Mouse (Mus musculus): ENCODE results near the gene Tep1. TPM values are rescaled to one million over a fixed set of nuclear protein-coding genes. Genes with fewer than 3 reads are reported as not detected.

Tep1 gene
- polyA plus RNA-seq, 1 experiment from 2014 or later = 8.3 TPM

DNA sequence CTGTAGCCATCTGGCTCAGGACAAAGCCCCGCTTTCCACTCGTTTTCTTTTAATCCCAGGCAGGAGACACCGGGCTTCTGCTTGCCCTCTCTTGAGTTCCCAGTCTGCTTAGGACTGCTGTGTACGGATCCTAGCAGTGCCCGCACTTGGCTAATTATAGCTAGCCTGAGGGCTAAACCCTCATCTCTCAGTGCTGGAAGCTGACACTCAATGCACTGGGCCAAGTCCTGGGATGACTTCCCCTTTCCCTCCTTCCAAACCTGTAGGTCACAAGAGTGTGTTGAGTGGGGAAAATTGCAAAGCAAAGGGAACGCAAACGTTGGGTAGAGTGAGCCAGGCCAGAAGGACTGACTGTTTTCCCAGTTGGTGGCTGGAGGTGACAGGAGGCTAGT lies 27.0 kb upstream of the Tep1 start, which contains the start of gene Klhl33:
Gene Klhl33, minus strand, starts transcription at position 134 of the 392 bp plus-strand sequence.
- H3K27ac ChIP-seq (replicated peaks in 1 of 2; ENCODE audit: control insufficient read depth in 1 of 2, insufficient read depth in 1 of 2, low read depth in 2 of 2, low read length in 2 of 2) = no peak within 1 kb of the TSS
- H3K4me3 ChIP-seq (ENCODE audit: control insufficient read depth in 1 of 2, insufficient read depth in 1 of 2, low read depth in 1 of 2, low read length in 2 of 2) = peak within 1 kb of the TSS; percentile 44 to 45

DNA sequence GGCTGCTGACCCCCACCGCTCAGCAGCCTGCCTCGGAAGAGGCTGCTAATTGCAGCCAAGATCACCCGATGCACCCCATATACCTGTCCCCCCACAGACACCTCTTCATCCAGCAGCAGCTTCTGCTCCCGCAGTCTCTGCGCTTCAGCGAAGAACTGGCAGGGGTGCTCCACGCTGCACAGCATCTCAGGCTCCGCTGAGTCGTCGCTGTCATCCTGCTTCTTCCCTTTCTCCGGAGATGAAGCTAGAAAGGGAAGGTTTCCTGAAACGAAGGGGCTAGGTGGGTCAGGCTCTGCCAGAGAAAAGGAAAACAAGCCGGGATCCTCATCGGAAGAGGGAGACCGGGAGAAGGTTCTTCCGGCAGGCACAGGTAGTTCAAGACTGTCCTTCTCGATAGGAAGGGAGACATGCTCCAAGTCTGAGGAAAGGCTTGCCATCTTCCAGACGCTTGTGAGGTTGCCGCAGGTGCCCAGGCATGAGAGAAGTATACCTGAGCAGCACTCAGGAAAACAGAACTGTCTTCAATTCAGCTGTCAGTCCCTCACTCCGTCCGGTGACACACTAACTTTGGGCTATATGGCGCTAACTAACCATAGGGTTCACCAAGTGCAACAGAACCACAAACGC lies 26.5 kb upstream of the Tep1 start:
- H3K9me3 ChIP-seq (ENCODE audit: control insufficient read depth, low read length) = no peaks in the 10 kb centered on the region
- no peak for ATAC-seq (ENCODE audit: insufficient number of reproducible peaks, insufficient read depth, low FRiP score, low read depth)
- peaks cover 9 to 11% of the 10 kb centered on the region in 2 experiments; a peak in 3 of 4 replicates for H3K4me1 ChIP-seq (ENCODE audit: control insufficient read depth in 2 of 2, insufficient read depth in 2 of 2, low read length in 2 of 2)
- H3K27me3 ChIP-seq (ENCODE audit: control insufficient read depth, insufficient read depth, low read length) = peaks cover 11% of the 10 kb centered on the region
- no peak overlapping the region for H3K27ac ChIP-seq (replicated peaks in 1 of 2; ENCODE audit: control insufficient read depth in 1 of 2, insufficient read depth in 1 of 2, low read depth in 2 of 2, low read length in 2 of 2)
- WGBS = 18% methylated on average over 23 of the region's 23 CpGs
- no peaks in the 10 kb centered on the region for H3K36me3 ChIP-seq (ENCODE audit: control insufficient read depth, insufficient read depth, low read length)
- H3K4me3 ChIP-seq (ENCODE audit: control insufficient read depth in 1 of 2, insufficient read depth in 1 of 2, low read depth in 1 of 2, low read length in 2 of 2) = peak overlapping the region; percentile 44 to 45
- H3K9ac ChIP-seq (ENCODE audit: low read length) = peak overlapping the region; percentile 58
- peak overlapping the region; percentile 92 for H3K4me2 ChIP-seq (ENCODE audit: low read length)

More for the DNA sequence above, 27.0 kb upstream of the Tep1 start, which contains the start of gene Klhl33:
- 27% methylated on average over 7 of the region's 7 CpGs for WGBS
- Histone ChIP-seq H3K9ac (ENCODE audit: low read length) (peak within 1 kb of the TSS; percentile 58), H3K4me2 (ENCODE audit: low read length) (peak within 1 kb of the TSS; percentile 92), H3K36me3 (ENCODE audit: control insufficient read depth, insufficient read depth, low read length) (no peaks in the 10 kb centered on the region), H3K27me3 (ENCODE audit: control insufficient read depth, insufficient read depth, low read length) (peaks cover 11% of the 10 kb centered on the region), H3K9me3 (ENCODE audit: control insufficient read depth, low read length) (no peaks in the 10 kb centered on the region), H3K4me1 (ENCODE audit: control insufficient read depth in 2 of 2, insufficient read depth in 2 of 2, low read length in 2 of 2) (peaks cover 9 to 11% of the 10 kb centered on the region in 2 experiments; a peak in 3 of 4 replicates)
- no peak for ATAC-seq (ENCODE audit: insufficient number of reproducible peaks, insufficient read depth, low FRiP score, low read depth)

GRCm38 (mm10) chr14:50895985-50896746 lies 25.8 kb upstream of the Tep1 start:
- no peak overlapping the region for H3K27ac ChIP-seq (replicated peaks in 1 of 2; ENCODE audit: control insufficient read depth in 1 of 2, insufficient read depth in 1 of 2, low read depth in 2 of 2, low read length in 2 of 2)
- H3K9ac ChIP-seq (ENCODE audit: low read length) = peak overlapping the region; percentile 58
- H3K4me1 ChIP-seq (ENCODE audit: control insufficient read depth in 2 of 2, insufficient read depth in 2 of 2, low read length in 2 of 2) = peaks cover 9 to 11% of the 10 kb centered on the region in 2 experiments; a peak in 3 of 4 replicates
- H3K9me3 ChIP-seq (ENCODE audit: control insufficient read depth, low read length) = no peaks in the 10 kb centered on the region
- 14% methylated on average over 19 of the region's 19 CpGs for WGBS
- no peaks in the 10 kb centered on the region for H3K36me3 ChIP-seq (ENCODE audit: control insufficient read depth, insufficient read depth, low read length)
- peak overlapping the region; percentile 92 for H3K4me2 ChIP-seq (ENCODE audit: low read length)
- ATAC-seq (ENCODE audit: insufficient number of reproducible peaks, insufficient read depth, low FRiP score, low read depth) = no peak; the same call in 1 of the 2 replicates
- H3K4me3 ChIP-seq (ENCODE audit: control insufficient read depth in 1 of 2, insufficient read depth in 1 of 2, low read depth in 1 of 2, low read length in 2 of 2) = peak overlapping the region; percentile 44 to 45
- peaks cover 11% of the 10 kb centered on the region for H3K27me3 ChIP-seq (ENCODE audit: control insufficient read depth, insufficient read depth, low read length)

- no peak overlapping the region for H3K9ac ChIP-seq (ENCODE audit: low read length)
Observed at GRCm38 (mm10) chr14:50895407-50895806, 25.0 kb upstream of the Tep1 start.

DNA sequence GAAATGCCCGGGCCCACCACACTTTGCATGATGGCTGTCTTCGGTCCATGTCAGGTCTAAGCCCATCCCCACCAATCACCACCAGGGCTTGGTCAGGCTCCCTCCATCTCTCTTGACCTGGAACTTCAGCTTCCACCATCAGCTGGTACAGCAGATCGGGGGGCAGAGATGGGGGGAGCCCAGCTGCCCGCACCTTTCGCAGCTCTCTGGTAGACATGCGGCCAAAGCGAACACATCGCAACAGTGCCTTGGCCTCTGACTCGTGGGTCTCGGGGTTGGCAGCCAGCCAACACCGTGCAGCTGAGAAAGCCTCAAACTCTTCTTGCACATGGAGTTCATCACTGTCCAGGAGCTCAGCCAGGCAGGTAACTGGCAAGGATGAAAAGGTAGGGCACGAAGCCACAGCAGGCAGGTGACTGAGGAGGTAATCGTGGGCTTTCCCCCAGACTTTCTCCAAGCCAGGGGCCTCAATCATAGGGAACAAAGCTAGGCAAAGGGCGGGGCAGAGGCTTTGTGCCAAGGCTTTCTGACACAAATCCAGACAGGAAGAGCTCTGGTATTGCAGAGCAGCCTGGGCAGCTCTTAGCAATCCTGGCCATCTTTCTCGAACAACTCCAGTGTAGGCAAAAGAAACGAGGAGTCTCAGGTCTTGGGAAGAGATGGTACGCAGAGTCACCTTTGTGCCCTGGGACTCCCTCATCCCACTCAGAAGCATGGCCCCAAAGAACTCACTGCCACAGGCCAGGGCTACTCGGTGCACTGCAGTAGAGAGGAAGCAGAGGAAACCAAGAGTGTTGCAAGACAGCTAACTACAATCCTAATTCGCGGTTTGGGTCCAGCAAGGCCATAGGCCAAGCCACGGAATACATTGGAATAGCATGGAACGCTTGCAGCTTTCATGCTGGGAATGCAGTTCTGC lies 22.4 kb upstream of the Tep1 start:
- WGBS = 75% methylated on average over 22 of the region's 22 CpGs
- H3K4me3 ChIP-seq (ENCODE audit: control insufficient read depth in 1 of 2, insufficient read depth in 1 of 2, low read depth in 1 of 2, low read length in 2 of 2) = no peak overlapping the region
- ATAC-seq (ENCODE audit: insufficient number of reproducible peaks, insufficient read depth, low FRiP score, low read depth) = no peak

More at GRCm38 (mm10) chr14:50895407-50895806, 25.0 kb upstream of the Tep1 start:
- Histone ChIP-seq H3K36me3 (ENCODE audit: control insufficient read depth, insufficient read depth, low read length) (no peaks in the 10 kb centered on the region), H3K4me1 (ENCODE audit: control insufficient read depth in 2 of 2, insufficient read depth in 2 of 2, low read length in 2 of 2) (peaks cover 9 to 11% of the 10 kb centered on the region in 2 experiments; a peak in 3 of 4 replicates), H3K27ac (replicated peaks in 1 of 2; ENCODE audit: control insufficient read depth in 1 of 2, insufficient read depth in 1 of 2, low read depth in 2 of 2, low read length in 2 of 2) (no peak overlapping the region), H3K4me2 (ENCODE audit: low read length) (no peak overlapping the region), H3K4me3 (ENCODE audit: control insufficient read depth in 1 of 2, insufficient read depth in 1 of 2, low read depth in 1 of 2, low read length in 2 of 2) (no peak overlapping the region), H3K27me3 (ENCODE audit: control insufficient read depth, insufficient read depth, low read length) (peaks cover 11% of the 10 kb centered on the region), H3K9me3 (ENCODE audit: control insufficient read depth, low read length) (no peaks in the 10 kb centered on the region)
- ATAC-seq (ENCODE audit: insufficient number of reproducible peaks, insufficient read depth, low FRiP score, low read depth) = no peak

DNA sequence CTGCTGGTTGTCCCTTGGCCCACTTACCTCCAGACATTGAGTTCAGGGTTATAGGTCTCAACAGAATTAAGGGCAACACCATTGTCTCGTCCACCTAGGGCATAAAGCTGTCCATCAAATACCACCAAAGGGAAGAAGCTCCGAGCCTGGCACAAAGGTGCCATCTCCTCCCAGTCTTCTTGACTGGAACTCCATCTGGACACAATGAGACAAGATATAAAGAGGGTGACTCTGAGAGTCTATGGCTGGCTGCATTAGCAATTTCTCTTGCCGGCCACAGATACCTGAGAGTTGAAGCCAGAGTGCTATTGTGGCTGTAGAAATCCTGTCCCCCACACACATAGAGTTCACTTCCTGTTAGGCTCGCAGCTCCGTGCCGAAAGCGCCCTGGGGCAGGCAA lies 21.7 kb upstream of the Tep1 start:
- WGBS = 77% methylated on average over 7 of the region's 7 CpGs

More for the DNA sequence above, 22.4 kb upstream of the Tep1 start:
- Histone ChIP-seq H3K4me1 (ENCODE audit: control insufficient read depth in 2 of 2, insufficient read depth in 2 of 2, low read length in 2 of 2) (peaks cover 9 to 11% of the 10 kb centered on the region in 2 experiments; a peak in 3 of 4 replicates), H3K27ac (replicated peaks in 1 of 2; ENCODE audit: control insufficient read depth in 1 of 2, insufficient read depth in 1 of 2, low read depth in 2 of 2, low read length in 2 of 2) (no peak overlapping the region), H3K27me3 (ENCODE audit: control insufficient read depth, insufficient read depth, low read length) (peaks cover 11% of the 10 kb centered on the region), H3K4me2 (ENCODE audit: low read length) (no peak overlapping the region), H3K9ac (ENCODE audit: low read length) (no peak overlapping the region), H3K9me3 (ENCODE audit: control insufficient read depth, low read length) (no peaks in the 10 kb centered on the region), H3K36me3 (ENCODE audit: control insufficient read depth, insufficient read depth, low read length) (no peaks in the 10 kb centered on the region)

GRCm38 (mm10) chr14:50891621-50892020 lies 21.3 kb upstream of the Tep1 start:
- no peak for ATAC-seq (ENCODE audit: insufficient number of reproducible peaks, insufficient read depth, low FRiP score, low read depth)
- Histone ChIP-seq H3K4me3 (ENCODE audit: control insufficient read depth in 1 of 2, insufficient read depth in 1 of 2, low read depth in 1 of 2, low read length in 2 of 2) (no peak overlapping the region), H3K4me1 (ENCODE audit: control insufficient read depth in 2 of 2, insufficient read depth in 2 of 2, low read length in 2 of 2) (peaks cover 7 to 9% of the 10 kb centered on the region in 2 experiments; a peak in 3 of 4 replicates), H3K27ac (replicated peaks in 1 of 2; ENCODE audit: control insufficient read depth in 1 of 2, insufficient read depth in 1 of 2, low read depth in 2 of 2, low read length in 2 of 2) (no peak overlapping the region), H3K9me3 (ENCODE audit: control insufficient read depth, low read length) (no peaks in the 10 kb centered on the region), H3K4me2 (ENCODE audit: low read length) (no peak overlapping the region), H3K9ac (ENCODE audit: low read length) (no peak overlapping the region), H3K36me3 (ENCODE audit: control insufficient read depth, insufficient read depth, low read length) (no peaks in the 10 kb centered on the region), H3K27me3 (ENCODE audit: control insufficient read depth, insufficient read depth, low read length) (peaks cover 5% of the 10 kb centered on the region)
- 88% methylated on average over 8 of the region's 8 CpGs for WGBS

More for the DNA sequence above, 21.7 kb upstream of the Tep1 start:
- Histone ChIP-seq H3K4me3 (ENCODE audit: control insufficient read depth in 1 of 2, insufficient read depth in 1 of 2, low read depth in 1 of 2, low read length in 2 of 2) (no peak overlapping the region), H3K27me3 (ENCODE audit: control insufficient read depth, insufficient read depth, low read length) (peaks cover 10% of the 10 kb centered on the region), H3K4me2 (ENCODE audit: low read length) (no peak overlapping the region), H3K9ac (ENCODE audit: low read length) (no peak overlapping the region), H3K27ac (replicated peaks in 1 of 2; ENCODE audit: control insufficient read depth in 1 of 2, insufficient read depth in 1 of 2, low read depth in 2 of 2, low read length in 2 of 2) (no peak overlapping the region), H3K4me1 (ENCODE audit: control insufficient read depth in 2 of 2, insufficient read depth in 2 of 2, low read length in 2 of 2) (peaks cover 9% of the 10 kb centered on the region in 2 experiments; a peak in 3 of 4 replicates), H3K9me3 (ENCODE audit: control insufficient read depth, low read length) (no peaks in the 10 kb centered on the region), H3K36me3 (ENCODE audit: control insufficient read depth, insufficient read depth, low read length) (no peaks in the 10 kb centered on the region)
- ATAC-seq (ENCODE audit: insufficient number of reproducible peaks, insufficient read depth, low FRiP score, low read depth) = no peak

Data from heart, embryonic 14.5 days (tissue).